Mouse (Mus musculus) ES-Bruce4 (cell line): Measurements from ENCODE around the gene Hnrnph3.

Source experiments
- CTCF ChIP-seq: IDR thresholded peaks from one replicate; pipeline ENCODE4 v1.8.1; 2011; ENCODE audit warnings: low read depth, low read length
- POLR2A ChIP-seq: IDR thresholded peaks from one replicate; pipeline ENCODE4 v1.8.1; 2011; ENCODE audit warnings: low read length; ENCODE audit not compliant: insufficient read depth

DNA sequence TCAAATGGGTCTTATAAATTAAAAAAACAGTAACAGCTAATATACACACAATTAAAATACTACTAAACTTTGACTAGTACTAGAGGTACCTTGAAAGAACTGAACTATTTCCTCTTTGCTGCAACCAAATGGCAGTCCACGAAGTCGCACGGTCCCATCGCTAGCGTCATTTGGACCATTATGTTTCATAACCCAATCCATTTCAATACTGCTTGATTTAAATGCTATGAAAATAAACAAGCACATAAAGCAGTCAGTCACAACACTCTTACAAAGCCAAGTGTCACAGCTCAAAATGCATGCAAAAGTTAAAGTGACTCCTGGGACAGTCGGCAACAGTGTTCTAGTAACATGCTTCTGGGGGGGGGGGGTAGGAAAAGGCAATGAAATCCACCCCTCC lies 4.7 kb downstream of the Hnrnph3 start:
- no peak for TF ChIP-seq CTCF
- no peak for TF ChIP-seq POLR2A
